Mouse (Mus musculus) forebrain, embryonic 11.5 days (tissue): Measurements from ENCODE around the gene Zfp672. TPM values are rescaled to one million over a fixed set of nuclear protein-coding genes. Genes with fewer than 3 reads are reported as not detected.
"Not testable (repeated sequence)": the region's sequence is repeated elsewhere in the genome, so short reads cannot be mapped to it uniquely, and the experiment has no call there.

ENCODE experiments used
- ATAC-seq: fragments of 200-750 bp; cut with Nextera tagmentation; replicated peaks from 2 replicates; pipeline ENCODE4 v1.8.0; 2017; ENCODE audit warnings: moderate TSS enrichment; ENCODE audit not compliant: low FRiP score
- DNase-seq: peaks from one replicate; pipeline ENCODE4 v3.0.0-alpha.2; 2017; ENCODE audit warnings: low spot score
- H3K27ac ChIP-seq: fragments of 300-500 bp; sonication (generic); 2 replicates; pipeline ENCODE4 v1.5.1; 2014; ENCODE audit warnings: low read depth, low read length
- H3K27me3 ChIP-seq: fragments of 300-500 bp; sonication (generic); 2 replicates; pipeline ENCODE4 v1.6.1; 2014; ENCODE audit warnings: mild to moderate bottlenecking, low read length, mixed read lengths; ENCODE audit not compliant: control insufficient read depth, insufficient read depth
- H3K36me3 ChIP-seq: fragments of 300-500 bp; sonication (generic); 2 replicates; pipeline ENCODE4 v1.6.1; 2014; ENCODE audit warnings: mild to moderate bottlenecking, low read length, moderate library complexity, mixed read lengths; ENCODE audit not compliant: control insufficient read depth, insufficient read depth
- H3K4me1 ChIP-seq: fragments of 300-500 bp; sonication (generic); replicated peaks from 2 replicates; pipeline ENCODE4 v1.6.1; 2014; ENCODE audit warnings: low read length, mixed read lengths; ENCODE audit not compliant: control insufficient read depth, insufficient read depth
- H3K4me2 ChIP-seq: fragments of 300-500 bp; sonication (generic); 2 replicates; pipeline ENCODE4 v1.6.1; 2014; ENCODE audit warnings: low read depth, mild to moderate bottlenecking, low read length, moderate library complexity, mixed read lengths; ENCODE audit not compliant: severe bottlenecking
- H3K4me3 ChIP-seq: fragments of 300-500 bp; sonication (generic); 2 replicates; pipeline ENCODE4 v1.5.1; 2014; ENCODE audit warnings: low read depth, low read length
- H3K9ac ChIP-seq: fragments of 300-500 bp; sonication (generic); 2 replicates; pipeline ENCODE4 v1.6.1; 2014; ENCODE audit warnings: low read length
- H3K9me3 ChIP-seq: fragments of 300-500 bp; sonication (generic); 2 replicates; pipeline ENCODE4 v1.6.1; 2016; ENCODE audit warnings: low read length, mixed read lengths; ENCODE audit not compliant: control insufficient read depth
- WGBS: fragments of 180-500 bp; shearing (Covaris S2); extraction: QIAGEN DNeasy Blood & Tissue Kit; methylation state at CpG from one replicate; pipeline ENCODE4 v1.1.7; 2014; 5-methylcytosine and 5-hydroxymethylcytosine counted together
- polyA plus RNA-seq: library from polyadenylated mRNA; unstranded; fragments of >200 nt; fragmentation: Nextera tagmentation; extraction: Ambion mirVana; gene quantifications from 2 replicates; pipeline ENCODE4 v1.2.1, GENCODE M21; 2014

The Zfp672 gene
- polyA plus RNA-seq, 1 experiment from 2014 or later = 33.2 TPM

- ATAC-seq, H3K9ac ChIP-seq, H3K4me1 ChIP-seq, DNase-seq, H3K27me3 ChIP-seq, H3K36me3 ChIP-seq, H3K9me3 ChIP-seq, H3K4me2 ChIP-seq, H3K27ac ChIP-seq, H3K4me3 ChIP-seq: not testable (repeated sequence)
- 94% methylated on average over 8 of the region's 8 CpGs for WGBS
Observed at GRCm38 (mm10) chr11:58305299-58305698, 24.8 kb downstream of the Zfp672 start.

- H3K4me1 ChIP-seq = peaks cover 2% of the 10 kb centered on the region; the same call in 1 of the 2 replicates
- no peak overlapping the region for H3K27ac ChIP-seq
- 13% methylated on average over 7 of the region's 7 CpGs for WGBS
- ATAC-seq (no peak), DNase-seq (peak; percentile 52)
- no peaks in the 10 kb centered on the region for H3K9me3 ChIP-seq
- H3K9ac ChIP-seq = no peak overlapping the region
- H3K27me3 ChIP-seq = no peaks in the 10 kb centered on the region
- peak overlapping the region; percentile 63 for H3K4me2 ChIP-seq
- H3K36me3 ChIP-seq = no peaks in the 10 kb centered on the region
- peak overlapping the region; percentile 9; the same call in 1 of the 2 replicates for H3K4me3 ChIP-seq
Observed at GRCm38 (mm10) chr11:58303594-58303993, 26.5 kb downstream of the Zfp672 start.

- H3K9me3 ChIP-seq = no peaks in the 10 kb centered on the region
- WGBS = under 1% methylated on average over 24 of the region's 26 CpGs
- peak overlapping the region; percentile 50 for H3K4me3 ChIP-seq
- peak; percentile 54 for DNase-seq
- no peak; the same call in 1 of the 2 replicates for ATAC-seq
- no peaks in the 10 kb centered on the region for H3K36me3 ChIP-seq
- H3K4me1 ChIP-seq = peaks cover 2% of the 10 kb centered on the region; the same call in 1 of the 2 replicates
- H3K27ac ChIP-seq = peak overlapping the region; percentile 90
- H3K9ac ChIP-seq = peak overlapping the region; percentile 59
- H3K4me2 ChIP-seq = peak overlapping the region; percentile 63
- H3K27me3 ChIP-seq = no peaks in the 10 kb centered on the region
Observed at GRCm38 (mm10) chr11:58302774-58303445, 27.2 kb downstream of the Zfp672 start.

- DNase-seq (peak; percentile 99), ATAC-seq (peak; percentile 91)
- H3K36me3 ChIP-seq = no peaks in the 10 kb centered on the region
- H3K9me3 ChIP-seq = no peaks in the 10 kb centered on the region
- no peaks in the 10 kb centered on the region; the same call in 1 of the 2 replicates for H3K4me1 ChIP-seq
- H3K4me2 ChIP-seq = peak overlapping the region; percentile 63
- WGBS = under 1% methylated on average over 36 of the region's 36 CpGs
- no peaks in the 10 kb centered on the region for H3K27me3 ChIP-seq
- peak overlapping the region; percentile 90 for H3K27ac ChIP-seq
- peak overlapping the region; percentile 50 for H3K4me3 ChIP-seq
- H3K9ac ChIP-seq = peak overlapping the region; percentile 59
Observed at GRCm38 (mm10) chr11:58301837-58302754, 28.0 kb downstream of the Zfp672 start.

DNA sequence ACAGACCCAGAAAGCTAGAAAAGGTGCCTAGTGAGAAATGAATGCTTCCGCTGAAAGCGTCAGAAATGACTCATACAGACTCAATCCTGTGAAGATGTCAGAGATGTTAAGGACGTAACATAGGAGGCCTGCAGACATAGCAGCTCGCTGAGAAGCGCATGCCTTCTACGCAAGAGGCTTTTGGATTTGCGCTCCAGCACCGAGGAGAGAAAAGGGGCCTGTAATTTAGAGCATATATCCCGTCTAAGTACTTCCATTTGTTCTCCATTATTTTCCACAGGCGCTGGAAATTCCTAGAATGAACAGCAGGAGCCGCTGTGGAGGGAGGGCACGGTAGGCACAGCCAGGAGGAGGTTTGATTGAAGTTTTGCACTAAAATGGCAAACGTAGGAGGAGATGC, 29.1 kb downstream of the Zfp672 start:
- peak overlapping the region; percentile 40; the same call in 1 of the 2 replicates for H3K4me2 ChIP-seq
- 11% methylated on average over 13 of the region's 13 CpGs for WGBS
- H3K36me3 ChIP-seq = no peaks in the 10 kb centered on the region
- H3K27me3 ChIP-seq = no peaks in the 10 kb centered on the region
- no peaks in the 10 kb centered on the region for H3K9me3 ChIP-seq
- H3K9ac ChIP-seq = peak overlapping the region; percentile 39; the same call in 1 of the 2 replicates
- H3K4me1 ChIP-seq = no peaks in the 10 kb centered on the region; the same call in 1 of the 2 replicates
- ATAC-seq (no peak; the same call in 1 of the 2 replicates), DNase-seq (peak; percentile 87)
- peak overlapping the region; percentile 50 for H3K4me3 ChIP-seq
- no peak overlapping the region for H3K27ac ChIP-seq

GRCm38 (mm10) chr11:58297396-58297795, 32.7 kb downstream of the Zfp672 start:
- no peak overlapping the region for H3K4me2 ChIP-seq
- no peak overlapping the region for H3K27ac ChIP-seq
- no peaks in the 10 kb centered on the region for H3K36me3 ChIP-seq
- DNase-seq (no peak), ATAC-seq (no peak)
- 37% methylated on average over 6 of the region's 6 CpGs for WGBS
- no peak overlapping the region for H3K4me3 ChIP-seq
- no peaks in the 10 kb centered on the region; the same call in 1 of the 2 replicates for H3K4me1 ChIP-seq
- H3K9me3 ChIP-seq = no peaks in the 10 kb centered on the region
- no peaks in the 10 kb centered on the region for H3K27me3 ChIP-seq
- H3K9ac ChIP-seq = no peak overlapping the region

- 63% methylated on average over 4 of the region's 4 CpGs for WGBS
- no peak for DNase-seq
Observed at GRCm38 (mm10) chr11:58292791-58293190, 37.3 kb downstream of the Zfp672 start.

GRCm38 (mm10) chr11:58290812-58291211, 39.3 kb downstream of the Zfp672 start:
- 76% methylated on average over 4 of the region's 4 CpGs for WGBS
- no peaks in the 10 kb centered on the region for H3K4me1 ChIP-seq
- no peak for ATAC-seq

More at GRCm38 (mm10) chr11:58292791-58293190, 37.3 kb downstream of the Zfp672 start:
- no peak for ATAC-seq
- Histone ChIP-seq H3K4me2 (no peak overlapping the region), H3K9ac (no peak overlapping the region), H3K4me1 (no peaks in the 10 kb centered on the region), H3K27ac (no peak overlapping the region), H3K27me3 (no peaks in the 10 kb centered on the region), H3K4me3 (no peak overlapping the region), H3K36me3 (no peaks in the 10 kb centered on the region), H3K9me3 (no peaks in the 10 kb centered on the region)

More at GRCm38 (mm10) chr11:58290812-58291211, 39.3 kb downstream of the Zfp672 start:
- no peak overlapping the region for H3K4me3 ChIP-seq
- H3K4me2 ChIP-seq = no peak overlapping the region
- H3K9ac ChIP-seq = no peak overlapping the region
- no peaks in the 10 kb centered on the region for H3K27me3 ChIP-seq
- no peak for DNase-seq
- H3K27ac ChIP-seq = no peak overlapping the region
- H3K36me3 ChIP-seq = no peaks in the 10 kb centered on the region
- no peaks in the 10 kb centered on the region for H3K9me3 ChIP-seq
